Mouse (Mus musculus): ENCODE results near the gene Itih3.

GRCm38 (mm10) chr14:30902628-30903027 lies 20.9 kb downstream of the Itih3 start:
- TF ChIP-seq CTCF (IDR thresholded peaks at IDR 0.05; ENCODE audit: borderline replicate concordance, control insufficient read depth, extremely low read depth, insufficient read depth, low read length, poor library complexity) (no peak), POLR2A (IDR thresholded peaks at IDR 0.05; ENCODE audit: control insufficient read depth, extremely low read depth, insufficient read depth, low read length, poor library complexity) (no peak)
